Mouse (Mus musculus) small intestine, adult 2 months (tissue): ENCODE measurements around the gene Fam136a.

Source experiments
- CTCF ChIP-seq: fragments of 200-500 bp; IDR thresholded peaks from 2 replicates; pipeline ENCODE4 v1.5.1; 2012; ENCODE audit warnings: low read depth, mild to moderate bottlenecking, control low read depth, inconsistent platforms, low read length, moderate library complexity, mixed read lengths; ENCODE audit not compliant: insufficient replicate concordance, insufficient read length; ENCODE audit errors: extremely low read depth
- POLR2A ChIP-seq: fragments of 200-500 bp; IDR thresholded peaks from 2 replicates; pipeline ENCODE4 v1.6.1; 2012; ENCODE audit warnings: low read depth, mild to moderate bottlenecking, control low read depth, inconsistent platforms, low read length, moderate library complexity

GRCm38 (mm10) chr6:86366125-86366852 lies 843 bp downstream of the Fam136a start:
- TF ChIP-seq CTCF (no peak), POLR2A (no peak)
